Mouse (Mus musculus): ENCODE results near the gene Rapgef3. TPM values are rescaled to one million over a fixed set of nuclear protein-coding genes. Genes with fewer than 3 reads are reported as not detected.

The Rapgef3 gene
- polyA plus RNA-seq, 1 experiment from 2014 or later, result 6.1 TPM

- no peaks in the 10 kb centered on the region for H3K27me3 ChIP-seq (ENCODE audit: control insufficient read depth, insufficient read depth, low read length)
- H3K36me3 ChIP-seq (ENCODE audit: control insufficient read depth, insufficient read depth, low read length), result no peaks in the 10 kb centered on the region
- H3K9me3 ChIP-seq (ENCODE audit: control insufficient read depth, low read depth, low read length), result no peaks in the 10 kb centered on the region
- H3K4me1 ChIP-seq (ENCODE audit: control insufficient read depth, insufficient read depth, low read length), result peaks cover 9% of the 10 kb centered on the region; the same call in 1 of the 2 replicates
- no peak overlapping the region for H3K4me3 ChIP-seq (ENCODE audit: low read depth, low read length)
- ATAC-seq (ENCODE audit: insufficient number of reproducible peaks, insufficient read depth, low FRiP score, low read depth), result peak; percentile 17; the same call in 1 of the 2 replicates
- peak overlapping the region; percentile 33 for H3K4me2 ChIP-seq (replicated peaks; ENCODE audit: low read depth, low read length)
- H3K9ac ChIP-seq (replicated peaks; ENCODE audit: low read depth, low read length), result no peak overlapping the region
- 8% methylated on average over 9 of the region's 9 CpGs for WGBS
- H3K27ac ChIP-seq (ENCODE audit: low read length), result peak overlapping the region; percentile 71
Observed at GRCm38 (mm10) chr15:97782749-97783105, 15.0 kb upstream of the Rapgef3 start.

DNA sequence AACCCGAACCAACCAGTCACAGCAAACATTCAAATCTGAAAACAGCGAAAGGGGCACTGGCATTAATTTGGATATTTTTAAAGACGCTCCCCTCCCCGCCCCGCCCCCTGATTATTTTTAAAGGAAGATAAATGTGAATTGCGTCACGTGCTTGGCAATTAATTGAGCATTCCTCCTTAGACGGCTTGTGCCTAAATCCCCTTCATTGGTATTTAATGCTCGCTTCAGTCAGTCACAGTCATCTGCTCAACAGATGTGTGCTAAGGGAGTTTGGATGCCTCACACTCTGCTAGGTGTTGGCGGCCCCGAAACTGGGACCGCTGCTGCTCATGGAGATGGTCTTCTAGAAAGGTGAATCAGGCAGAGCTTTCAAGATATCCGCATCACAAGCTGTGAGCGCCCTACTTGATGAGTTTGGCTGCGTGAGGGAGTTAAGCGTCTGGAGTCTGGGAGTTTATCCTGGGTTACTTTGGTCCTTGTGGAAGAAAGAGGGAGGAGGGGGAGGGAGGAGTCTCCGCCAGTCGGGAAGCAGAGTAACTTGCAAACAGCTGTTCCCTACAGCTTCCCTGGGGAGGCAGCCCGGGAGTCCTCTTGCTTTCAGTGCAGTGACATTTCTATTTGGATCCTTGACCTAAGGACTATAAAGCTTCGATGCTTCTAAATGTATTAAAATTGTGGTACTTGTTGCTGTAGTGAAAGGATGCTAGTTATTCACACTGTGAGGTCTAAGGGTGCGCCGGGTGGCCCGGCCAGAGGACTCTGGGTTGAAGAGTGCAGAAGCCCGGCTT is 14.4 kb upstream of the Rapgef3 start:
- Histone ChIP-seq H3K36me3 (ENCODE audit: control insufficient read depth, insufficient read depth, low read length) (no peaks in the 10 kb centered on the region), H3K4me1 (ENCODE audit: control insufficient read depth, insufficient read depth, low read length) (peaks cover 9% of the 10 kb centered on the region; the same call in 1 of the 2 replicates), H3K9ac (replicated peaks; ENCODE audit: low read depth, low read length) (no peak overlapping the region), H3K4me2 (replicated peaks; ENCODE audit: low read depth, low read length) (peak overlapping the region; percentile 33), H3K27ac (ENCODE audit: low read length) (peak overlapping the region; percentile 71), H3K4me3 (ENCODE audit: low read depth, low read length) (no peak overlapping the region), H3K27me3 (ENCODE audit: control insufficient read depth, insufficient read depth, low read length) (no peaks in the 10 kb centered on the region), H3K9me3 (ENCODE audit: control insufficient read depth, low read depth, low read length) (no peaks in the 10 kb centered on the region)
- 7% methylated on average over 24 of the region's 24 CpGs for WGBS
- ATAC-seq (ENCODE audit: insufficient number of reproducible peaks, insufficient read depth, low FRiP score, low read depth), result peak; percentile 5; the same call in 1 of the 2 replicates

- no peak for ATAC-seq (ENCODE audit: insufficient number of reproducible peaks, insufficient read depth, low FRiP score, low read depth)
- Histone ChIP-seq H3K27ac (ENCODE audit: low read length) (no peak overlapping the region), H3K4me3 (ENCODE audit: low read depth, low read length) (no peak overlapping the region), H3K9me3 (ENCODE audit: control insufficient read depth, low read depth, low read length) (no peaks in the 10 kb centered on the region), H3K4me1 (ENCODE audit: control insufficient read depth, insufficient read depth, low read length) (peaks cover 13% of the 10 kb centered on the region; the same call in 1 of the 2 replicates), H3K36me3 (ENCODE audit: control insufficient read depth, insufficient read depth, low read length) (no peaks in the 10 kb centered on the region), H3K4me2 (replicated peaks; ENCODE audit: low read depth, low read length) (no peak overlapping the region), H3K9ac (replicated peaks; ENCODE audit: low read depth, low read length) (no peak overlapping the region), H3K27me3 (ENCODE audit: control insufficient read depth, insufficient read depth, low read length) (no peaks in the 10 kb centered on the region)
- WGBS, result 80% methylated on average over 12 of the region's 12 CpGs
Observed at GRCm38 (mm10) chr15:97780611-97781031, 12.8 kb upstream of the Rapgef3 start.

DNA sequence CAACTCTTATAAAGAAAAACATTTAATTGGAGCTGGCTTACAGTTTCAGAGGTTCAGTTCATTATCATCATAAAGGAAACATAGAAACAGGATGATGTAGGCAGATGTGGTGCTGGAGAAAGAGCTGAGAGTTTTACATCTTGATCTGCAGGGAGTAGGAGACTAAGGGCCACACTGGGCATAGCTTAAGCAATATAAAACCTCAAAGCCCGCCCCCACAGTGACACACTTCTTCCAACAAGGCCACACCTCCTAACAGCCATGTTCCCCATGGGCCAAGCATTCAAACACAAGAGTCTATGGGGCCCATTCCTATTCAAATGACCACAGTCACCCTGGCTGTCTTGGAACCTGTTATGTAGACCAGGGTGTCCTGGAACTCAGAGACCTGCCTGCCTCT is 11.8 kb upstream of the Rapgef3 start:
- 90% methylated on average over 1 of the region's 1 CpGs for WGBS
- Histone ChIP-seq H3K4me2 (replicated peaks; ENCODE audit: low read depth, low read length) (no peak overlapping the region), H3K27me3 (ENCODE audit: control insufficient read depth, insufficient read depth, low read length) (no peaks in the 10 kb centered on the region), H3K4me1 (ENCODE audit: control insufficient read depth, insufficient read depth, low read length) (peaks cover 13% of the 10 kb centered on the region; the same call in 1 of the 2 replicates), H3K9me3 (ENCODE audit: control insufficient read depth, low read depth, low read length) (no peaks in the 10 kb centered on the region), H3K4me3 (ENCODE audit: low read depth, low read length) (no peak overlapping the region), H3K27ac (ENCODE audit: low read length) (no peak overlapping the region), H3K36me3 (ENCODE audit: control insufficient read depth, insufficient read depth, low read length) (no peaks in the 10 kb centered on the region), H3K9ac (replicated peaks; ENCODE audit: low read depth, low read length) (no peak overlapping the region)
- ATAC-seq (ENCODE audit: insufficient number of reproducible peaks, insufficient read depth, low FRiP score, low read depth), result no peak

DNA sequence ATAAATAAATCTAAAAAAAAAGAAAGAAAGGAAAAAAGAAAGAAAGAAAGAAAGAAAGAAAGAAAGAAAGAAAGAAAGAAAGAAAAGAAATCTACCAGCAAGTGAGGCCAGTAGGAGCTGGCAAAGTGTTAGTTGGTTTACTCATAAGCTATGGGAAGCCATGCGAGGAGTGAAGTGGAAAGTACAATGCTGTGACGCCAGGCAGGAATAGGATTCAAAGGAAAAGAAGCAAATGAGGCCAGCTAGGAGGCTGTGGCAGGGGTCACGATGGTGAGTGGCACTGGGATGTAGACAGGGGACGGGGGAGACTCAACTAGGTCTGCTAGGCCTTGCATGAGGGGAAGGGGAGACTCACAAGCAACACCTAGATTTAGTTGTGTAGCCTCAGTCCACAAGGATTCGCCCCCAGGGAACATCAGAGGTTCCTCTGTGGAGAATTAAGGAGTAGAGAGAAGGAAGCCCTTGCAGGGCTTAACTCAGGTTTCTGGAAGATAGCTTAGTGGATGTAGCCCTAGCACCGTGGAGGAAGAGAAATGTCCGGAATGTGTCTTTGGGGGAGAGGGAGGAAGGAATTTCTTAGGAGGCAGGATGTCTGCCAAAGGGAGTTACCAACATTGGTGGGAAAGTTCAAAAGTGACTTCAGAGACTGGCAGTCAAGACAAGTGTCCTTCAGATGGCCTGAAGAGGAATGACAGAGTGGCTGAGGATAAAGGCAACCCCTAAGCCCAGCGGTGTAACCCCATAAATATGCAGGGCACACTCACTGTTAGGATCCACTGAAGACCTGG is 10.7 kb upstream of the Rapgef3 start, which contains the start of gene Slc48a1:
Gene Slc48a1 (plus strand): TSS at position 210 of the 788 bp plus-strand sequence.
- Histone ChIP-seq H3K27ac (ENCODE audit: low read length) (peak within 1 kb of the TSS; percentile 41; the same call in 1 of the 2 replicates), H3K4me1 (ENCODE audit: control insufficient read depth, insufficient read depth, low read length) (peaks cover 19% of the 10 kb centered on the region; the same call in 1 of the 2 replicates)
- 57% methylated on average over 8 of the region's 8 CpGs for WGBS

DNA sequence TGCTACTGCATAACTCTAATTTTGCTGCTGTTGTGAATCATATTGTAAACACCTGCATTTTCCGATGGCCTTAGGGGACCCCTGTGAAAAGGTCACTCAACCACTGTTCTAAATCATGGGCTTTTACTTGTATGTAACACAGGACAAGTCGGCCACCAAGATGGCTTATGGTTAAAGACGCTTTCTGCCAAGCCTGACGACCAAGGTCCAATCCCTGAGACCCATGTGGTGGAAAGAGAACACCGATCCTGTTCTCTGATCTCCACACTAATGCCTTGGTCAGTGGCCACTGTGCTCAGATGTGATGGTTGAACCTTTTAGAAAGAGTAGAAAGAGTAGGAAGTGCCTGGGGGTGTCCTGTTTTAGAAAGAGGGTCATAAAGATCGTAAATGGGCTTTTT is 9.1 kb upstream of the Rapgef3 start:
- H3K4me1 ChIP-seq (ENCODE audit: control insufficient read depth, insufficient read depth, low read length), result peaks cover 20% of the 10 kb centered on the region
- H3K36me3 ChIP-seq (ENCODE audit: control insufficient read depth, insufficient read depth, low read length), result no peaks in the 10 kb centered on the region
- no peaks in the 10 kb centered on the region for H3K27me3 ChIP-seq (ENCODE audit: control insufficient read depth, insufficient read depth, low read length)
- WGBS, result 81% methylated on average over 6 of the region's 6 CpGs
- H3K4me3 ChIP-seq (ENCODE audit: low read depth, low read length), result no peak overlapping the region
- no peak overlapping the region for H3K4me2 ChIP-seq (replicated peaks; ENCODE audit: low read depth, low read length)
- no peaks in the 10 kb centered on the region for H3K9me3 ChIP-seq (ENCODE audit: control insufficient read depth, low read depth, low read length)
- no peak for ATAC-seq (ENCODE audit: insufficient number of reproducible peaks, insufficient read depth, low FRiP score, low read depth)
- H3K27ac ChIP-seq (ENCODE audit: low read length), result no peak overlapping the region
- H3K9ac ChIP-seq (replicated peaks; ENCODE audit: low read depth, low read length), result no peak overlapping the region

More for the DNA sequence above, 10.7 kb upstream of the Rapgef3 start, which contains the start of gene Slc48a1:
- H3K4me3 ChIP-seq (ENCODE audit: low read depth, low read length), result no peak within 1 kb of the TSS
- H3K9me3 ChIP-seq (ENCODE audit: control insufficient read depth, low read depth, low read length), result no peaks in the 10 kb centered on the region
- no peak within 1 kb of the TSS for H3K4me2 ChIP-seq (replicated peaks; ENCODE audit: low read depth, low read length)
- no peak within 1 kb of the TSS for H3K9ac ChIP-seq (replicated peaks; ENCODE audit: low read depth, low read length)
- H3K36me3 ChIP-seq (ENCODE audit: control insufficient read depth, insufficient read depth, low read length), result no peaks in the 10 kb centered on the region
- no peak for ATAC-seq (ENCODE audit: insufficient number of reproducible peaks, insufficient read depth, low FRiP score, low read depth)
- no peaks in the 10 kb centered on the region for H3K27me3 ChIP-seq (ENCODE audit: control insufficient read depth, insufficient read depth, low read length)

DNA sequence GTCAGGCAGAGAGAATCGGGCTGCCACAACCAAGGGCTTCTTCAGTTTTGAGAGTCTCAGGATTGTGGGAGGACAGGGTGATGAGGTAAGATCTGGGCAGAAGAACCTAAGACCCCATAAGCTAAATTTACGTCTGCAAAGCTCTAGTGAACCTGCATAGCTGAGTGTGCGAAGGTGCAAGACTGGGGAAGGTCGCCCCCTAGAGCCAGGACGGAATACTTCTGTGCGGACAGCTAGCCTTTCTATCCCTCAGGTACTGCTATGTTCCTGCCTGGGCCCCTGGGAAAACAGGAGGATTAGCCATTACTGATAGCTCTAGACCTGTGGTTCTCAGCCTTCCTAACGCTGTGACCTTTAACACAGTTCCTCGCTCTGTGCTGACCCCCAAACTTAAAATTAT is 8.7 kb upstream of the Rapgef3 start:
- Histone ChIP-seq H3K36me3 (ENCODE audit: control insufficient read depth, insufficient read depth, low read length) (no peaks in the 10 kb centered on the region), H3K27ac (ENCODE audit: low read length) (no peak overlapping the region), H3K27me3 (ENCODE audit: control insufficient read depth, insufficient read depth, low read length) (no peaks in the 10 kb centered on the region), H3K9me3 (ENCODE audit: control insufficient read depth, low read depth, low read length) (no peaks in the 10 kb centered on the region), H3K4me3 (ENCODE audit: low read depth, low read length) (no peak overlapping the region), H3K9ac (replicated peaks; ENCODE audit: low read depth, low read length) (no peak overlapping the region), H3K4me2 (replicated peaks; ENCODE audit: low read depth, low read length) (no peak overlapping the region), H3K4me1 (ENCODE audit: control insufficient read depth, insufficient read depth, low read length) (peaks cover 19% of the 10 kb centered on the region)
- peak; percentile 12; the same call in 1 of the 2 replicates for ATAC-seq (ENCODE audit: insufficient number of reproducible peaks, insufficient read depth, low FRiP score, low read depth)
- 11% methylated on average over 8 of the region's 8 CpGs for WGBS

GRCm38 (mm10) chr15:97773961-97774370 is 6.2 kb upstream of the Rapgef3 start:
- H3K9ac ChIP-seq (replicated peaks; ENCODE audit: low read depth, low read length), result no peak overlapping the region
- H3K9me3 ChIP-seq (ENCODE audit: control insufficient read depth, low read depth, low read length), result no peaks in the 10 kb centered on the region
- H3K4me3 ChIP-seq (ENCODE audit: low read depth, low read length), result no peak overlapping the region
- no peaks in the 10 kb centered on the region for H3K27me3 ChIP-seq (ENCODE audit: control insufficient read depth, insufficient read depth, low read length)
- H3K36me3 ChIP-seq (ENCODE audit: control insufficient read depth, insufficient read depth, low read length), result no peaks in the 10 kb centered on the region
- no peak overlapping the region for H3K4me2 ChIP-seq (replicated peaks; ENCODE audit: low read depth, low read length)
- no peak for ATAC-seq (ENCODE audit: insufficient number of reproducible peaks, insufficient read depth, low FRiP score, low read depth)
- H3K4me1 ChIP-seq (ENCODE audit: control insufficient read depth, insufficient read depth, low read length), result peaks cover 19% of the 10 kb centered on the region
- peak overlapping the region; percentile 76; the same call in 1 of the 2 replicates for H3K27ac ChIP-seq (ENCODE audit: low read length)
- WGBS, result 67% methylated on average over 5 of the region's 5 CpGs

All from stomach, embryonic 14.5 days (tissue).